Mouse (Mus musculus): ENCODE measurements around the gene Lage3. TPM values are rescaled to one million over a fixed set of nuclear protein-coding genes. Genes with fewer than 3 reads are reported as not detected.

Lage3 gene
- total and polyA plus RNA-seq, 2 experiments = 32.2 to 35.3 TPM

DNA sequence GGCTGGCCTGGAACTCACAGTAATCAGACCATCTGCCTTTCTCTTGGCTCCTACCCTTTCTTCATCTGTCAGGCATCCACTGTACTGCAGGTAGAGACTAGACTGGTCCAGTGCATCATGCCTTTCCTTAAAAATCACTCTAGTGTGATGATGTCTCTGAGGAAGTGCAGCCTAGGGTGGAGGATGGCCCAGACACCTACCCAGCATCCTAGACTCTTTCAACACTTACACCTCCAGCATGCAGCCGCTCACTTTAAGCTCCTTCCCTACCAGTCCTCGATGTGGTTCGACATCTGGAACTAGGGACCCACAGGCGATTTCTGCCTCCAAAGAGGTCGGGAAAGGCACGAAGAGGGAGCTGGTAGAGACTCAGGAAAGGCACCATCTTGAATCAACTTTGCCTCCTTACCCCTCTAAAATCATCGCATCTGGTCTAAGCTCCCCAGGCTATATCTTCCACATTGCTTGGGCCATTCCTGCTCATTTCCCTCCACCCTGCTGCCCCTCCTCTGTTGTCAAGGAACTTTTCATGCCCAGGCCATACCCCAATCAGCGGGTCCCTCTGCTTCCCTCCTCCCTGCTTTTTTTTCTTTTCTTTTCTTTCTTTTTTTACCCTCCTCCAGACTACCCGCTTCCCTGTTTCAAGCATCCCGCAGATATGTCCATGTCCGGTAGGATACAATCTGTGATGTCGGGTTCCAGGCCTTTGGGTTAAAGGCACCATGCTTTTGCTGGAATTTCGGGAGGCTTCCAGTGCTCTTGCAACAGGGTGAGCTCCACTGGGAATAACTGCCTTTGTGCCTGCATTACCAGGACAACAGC, 562 bp downstream of the Lage3 start:
- no peak for DNase-seq (ENCODE audit: extremely low read depth, low read depth, low spot score)
- Histone ChIP-seq H3K4me3 (ENCODE audit: insufficient read depth, low read depth, low read length) (peak overlapping the region; percentile 56), H3K4me1 (ENCODE audit: control insufficient read depth, insufficient read depth, low read length) (peaks cover 4% of the 10 kb centered on the region; the same call in 1 of the 2 replicates), H3K79me2 (ENCODE audit: control insufficient read depth, insufficient read depth, low read length) (no peaks in the 10 kb centered on the region), H3K9ac (ENCODE audit: low read depth, low read length) (peak overlapping the region; percentile 37), H3K27ac (replicated peaks; ENCODE audit: insufficient read depth, low read depth, low read length) (0 out of 2 replicates have a peak overlapping the region, but pooled peaks have one; percentile 2), H3K36me3 (ENCODE audit: control insufficient read depth, insufficient read depth, low read length) (no peaks in the 10 kb centered on the region), H3K27me3 (ENCODE audit: control insufficient read depth, insufficient read depth, low read length) (no peaks in the 10 kb centered on the region)
- 7% methylated on average over 13 of the region's 13 CpGs for WGBS
- TF ChIP-seq CTCF (IDR thresholded peaks at IDR 0.05; ENCODE audit: low read depth, low read length) (no peak), POLR2A (IDR thresholded peaks at IDR 0.05; ENCODE audit: extremely low read depth, insufficient read depth, low read length) (no peak)

DNA sequence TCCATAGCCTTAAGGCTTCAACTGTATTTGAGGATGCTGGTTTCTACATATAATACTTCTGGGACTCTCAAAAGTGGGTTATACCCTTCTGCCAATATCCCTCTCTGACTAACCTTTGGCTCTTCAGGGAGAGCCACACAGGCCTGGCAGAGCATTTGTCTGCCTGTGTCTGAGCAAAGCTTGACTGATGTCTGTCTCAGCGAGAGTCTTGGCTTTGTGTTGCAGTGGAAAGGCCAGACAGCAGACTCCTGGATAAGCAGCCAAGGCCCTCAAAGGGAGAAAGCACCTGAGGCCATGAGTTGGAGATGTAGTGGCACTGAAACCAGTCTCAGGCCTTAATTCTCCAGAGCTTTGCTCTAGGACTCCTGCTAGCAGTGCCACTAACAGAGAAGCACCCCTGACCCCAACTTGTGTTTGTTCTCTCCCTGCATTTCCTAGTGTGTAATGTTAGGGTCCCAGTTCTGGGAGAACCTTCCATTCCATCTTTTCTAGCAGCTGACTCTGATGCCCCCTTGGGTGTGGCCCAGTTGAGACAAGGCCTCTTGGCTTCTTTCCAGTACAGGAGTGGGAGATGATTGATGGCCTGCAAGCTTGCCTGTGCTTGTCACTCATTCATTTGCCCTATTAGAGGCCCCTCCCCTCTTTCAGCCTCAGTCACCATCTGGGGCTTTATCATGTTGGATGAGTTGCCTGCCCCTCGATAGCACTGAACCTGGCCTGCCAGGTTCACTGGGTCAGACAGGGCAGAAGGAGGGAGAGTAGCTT, 23.1 kb downstream of the Lage3 start:
- DNase-seq (ENCODE audit: extremely low read depth, low read depth, low spot score) = no peak
- WGBS = 65% methylated on average over 2 of the region's 2 CpGs
- H3K4me3 ChIP-seq (ENCODE audit: insufficient read depth, low read depth, low read length) = no peak overlapping the region
- TF ChIP-seq POLR2A (IDR thresholded peaks at IDR 0.05; ENCODE audit: extremely low read depth, insufficient read depth, low read length) = no peak
- no peaks in the 10 kb centered on the region for H3K79me2 ChIP-seq (ENCODE audit: control insufficient read depth, insufficient read depth, low read length)
- no peak overlapping the region for H3K27ac ChIP-seq (replicated peaks; ENCODE audit: insufficient read depth, low read depth, low read length)
- H3K36me3 ChIP-seq (ENCODE audit: control insufficient read depth, insufficient read depth, low read length) = no peaks in the 10 kb centered on the region
- no peak overlapping the region for H3K9ac ChIP-seq (ENCODE audit: low read depth, low read length)
- H3K27me3 ChIP-seq (ENCODE audit: control insufficient read depth, insufficient read depth, low read length) = no peaks in the 10 kb centered on the region
- H3K4me1 ChIP-seq (ENCODE audit: control insufficient read depth, insufficient read depth, low read length) = no peaks in the 10 kb centered on the region; the same call in 1 of the 2 replicates

DNA sequence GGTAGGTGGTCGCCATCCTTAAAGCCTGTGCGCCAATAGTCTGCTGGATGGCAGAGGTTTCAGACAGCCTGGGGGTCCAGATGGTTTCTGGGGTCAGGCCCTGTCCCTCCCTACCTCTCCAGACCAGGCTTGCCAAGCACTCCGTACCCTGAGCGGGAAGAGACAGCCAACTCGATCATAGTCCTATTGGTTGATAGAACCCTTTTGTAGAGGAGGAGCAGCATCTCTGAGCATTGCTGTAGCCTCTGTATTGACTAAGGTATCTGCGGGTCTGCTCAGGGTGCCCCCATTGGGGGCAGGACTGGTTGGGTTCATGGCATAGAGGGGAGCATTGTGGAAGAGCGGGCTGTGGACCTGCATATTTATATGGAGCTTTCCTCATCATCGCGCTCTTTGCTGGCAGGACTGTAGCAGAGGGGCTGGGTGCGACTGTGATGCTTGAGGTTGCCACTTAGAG, 24.2 kb downstream of the Lage3 start:
- H3K27ac ChIP-seq (replicated peaks; ENCODE audit: insufficient read depth, low read depth, low read length) = no peak overlapping the region

DNA sequence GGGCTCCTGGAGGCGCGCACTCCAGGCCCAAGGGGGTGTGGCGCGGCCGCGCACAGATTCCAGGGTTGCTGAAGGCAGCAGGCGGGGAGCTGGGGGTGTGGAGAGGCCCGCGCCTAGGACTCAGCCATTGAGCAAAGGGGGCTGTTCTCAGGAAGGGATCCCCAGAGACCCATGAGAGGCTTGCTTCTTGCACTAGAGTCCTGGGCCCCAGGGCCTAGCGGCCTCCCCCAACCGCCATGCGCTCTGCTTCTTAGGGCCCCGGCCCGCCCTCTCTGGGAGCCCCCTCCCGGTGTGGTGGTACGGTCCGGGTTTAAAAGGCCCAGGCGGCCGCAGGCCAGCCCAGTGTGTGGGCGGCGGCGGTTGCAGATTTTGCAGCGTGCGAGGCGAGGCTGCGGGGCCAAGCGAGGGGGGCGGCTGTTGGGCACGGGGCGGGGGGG, 24.7 kb downstream of the Lage3 start, which contains the start of gene Plxna3:
Gene Plxna3 (plus strand): TSS at position 342 of the 437 bp plus-strand sequence.
- DNase-seq (ENCODE audit: extremely low read depth, low read depth, low spot score) = peak; percentile 52
- no peaks in the 10 kb centered on the region for H3K36me3 ChIP-seq (ENCODE audit: control insufficient read depth, insufficient read depth, low read length)
- 2% methylated on average over 8 of the region's 30 CpGs for WGBS
- H3K27me3 ChIP-seq (ENCODE audit: control insufficient read depth, insufficient read depth, low read length) = no peaks in the 10 kb centered on the region
- H3K9ac ChIP-seq (ENCODE audit: low read depth, low read length) = peak within 1 kb of the TSS; percentile 82
- H3K4me3 ChIP-seq (ENCODE audit: insufficient read depth, low read depth, low read length) = peak within 1 kb of the TSS; percentile 74
- TF ChIP-seq POLR2A (IDR thresholded peaks at IDR 0.05; ENCODE audit: extremely low read depth, insufficient read depth, low read length) (no peak), CTCF (IDR thresholded peaks at IDR 0.05; ENCODE audit: low read depth, low read length) (no peak)
- H3K27ac ChIP-seq (replicated peaks; ENCODE audit: insufficient read depth, low read depth, low read length) = no peak within 1 kb of the TSS
- no peaks in the 10 kb centered on the region for H3K79me2 ChIP-seq (ENCODE audit: control insufficient read depth, insufficient read depth, low read length)
- no peaks in the 10 kb centered on the region; the same call in 1 of the 2 replicates for H3K4me1 ChIP-seq (ENCODE audit: control insufficient read depth, insufficient read depth, low read length)

More for the DNA sequence above, 24.2 kb downstream of the Lage3 start:
- TF ChIP-seq POLR2A (IDR thresholded peaks at IDR 0.05; ENCODE audit: extremely low read depth, insufficient read depth, low read length) = no peak
- TF ChIP-seq CTCF (IDR thresholded peaks at IDR 0.05; ENCODE audit: low read depth, low read length) = no peak
- Histone ChIP-seq H3K4me3 (ENCODE audit: insufficient read depth, low read depth, low read length) (peak overlapping the region; percentile 74; the same call in 1 of the 2 replicates), H3K4me1 (ENCODE audit: control insufficient read depth, insufficient read depth, low read length) (no peaks in the 10 kb centered on the region; the same call in 1 of the 2 replicates), H3K27me3 (ENCODE audit: control insufficient read depth, insufficient read depth, low read length) (no peaks in the 10 kb centered on the region), H3K9ac (ENCODE audit: low read depth, low read length) (peak overlapping the region; percentile 82), H3K36me3 (ENCODE audit: control insufficient read depth, insufficient read depth, low read length) (no peaks in the 10 kb centered on the region), H3K79me2 (ENCODE audit: control insufficient read depth, insufficient read depth, low read length) (no peaks in the 10 kb centered on the region)
- DNase-seq (ENCODE audit: extremely low read depth, low read depth, low spot score) = no peak
- 18% methylated on average over 10 of the region's 10 CpGs for WGBS

- Histone ChIP-seq H3K27ac (replicated peaks; ENCODE audit: insufficient read depth, low read depth, low read length) (peak within 1 kb of the TSS; percentile 80), H3K36me3 (ENCODE audit: control insufficient read depth, insufficient read depth, low read length) (peaks cover 23% of the 10 kb centered on the region), H3K27me3 (ENCODE audit: control insufficient read depth, insufficient read depth, low read length) (no peaks in the 10 kb centered on the region), H3K79me2 (ENCODE audit: control insufficient read depth, insufficient read depth, low read length) (no peaks in the 10 kb centered on the region), H3K4me1 (ENCODE audit: control insufficient read depth, insufficient read depth, low read length) (no peaks in the 10 kb centered on the region), H3K4me3 (ENCODE audit: insufficient read depth, low read depth, low read length) (peak within 1 kb of the TSS; percentile 92), H3K9ac (ENCODE audit: low read depth, low read length) (peak within 1 kb of the TSS; percentile 99)
- WGBS = 1% methylated on average over 52 of the region's 59 CpGs
- TF ChIP-seq POLR2A (IDR thresholded peaks at IDR 0.05; ENCODE audit: extremely low read depth, insufficient read depth, low read length) (0 out of 2 replicates have a peak, but pooled peaks have one; percentile 46), CTCF (IDR thresholded peaks at IDR 0.05; ENCODE audit: low read depth, low read length) (no peak)
- peak; percentile 77 for DNase-seq (ENCODE audit: extremely low read depth, low read depth, low spot score)
Observed at GRCm38 (mm10) chrX:74312540-74313464, 40.6 kb downstream of the Lage3 start, which contains the start of gene Fam50a. TSS of gene Fam50a (plus strand) at chrX:74313033.
